Comparison of ENCODE assay signal across 9 mouse cellular contexts in genomic region chr5:90194831-90195230, GRCm38 (mm10). TPM values are rescaled to one million over a fixed set of nuclear protein-coding genes. Genes with fewer than 3 reads are reported as not detected.
DNase-seq lines count a peak whose midpoint lies in the region; ATAC-seq and TF ChIP-seq lines count a peak whose summit lies in the region.
"Had no signal": no experiment of that assay in that cellular context is flagged by ENCODE, and none has a peak within 500 bp of the region (broad histone marks: within the 10 kb centered on the region; RNA-seq: fewer than 3 reads in every experiment).

No protein-coding gene starts in this region.

- H3K27me3 ChIP-seq in liver, embryonic 12.5 days (replicated peaks), result no peaks in the 10 kb centered on the region
- no peaks in the 10 kb centered on the region for H3K27me3 ChIP-seq in forebrain, embryonic 12.5 days
- no peaks in the 10 kb centered on the region for H3K27me3 ChIP-seq in hindbrain, postnatal 0 days (ENCODE audit: insufficient read depth, low read length)
- H3K27me3 ChIP-seq: embryonic facial prominence, embryonic 15.5 days had no signal

- H3K4me3 ChIP-seq in liver, embryonic 12.5 days, result no peak overlapping the region
- no peak overlapping the region for H3K4me3 ChIP-seq in forebrain, embryonic 12.5 days (replicated peaks)
- no peak overlapping the region for H3K4me3 ChIP-seq in hindbrain, postnatal 0 days (ENCODE audit: low read length)
- H3K4me3 ChIP-seq: embryonic facial prominence, embryonic 15.5 days had no signal

- H3K4me2 ChIP-seq in liver, embryonic 12.5 days, result no peak overlapping the region
- H3K4me2 ChIP-seq in forebrain, embryonic 12.5 days, result no peak overlapping the region
- H3K4me2 ChIP-seq in hindbrain, postnatal 0 days (ENCODE audit: low read depth, low read length), result no peak overlapping the region
- H3K4me2 ChIP-seq: embryonic facial prominence, embryonic 15.5 days had no signal

- TF ChIP-seq CTCF in hindbrain, postnatal 0 days (IDR thresholded peaks at IDR 0.05; ENCODE audit: low read depth), result peak; percentile 84

- 21% methylated on average over 6 of the region's 6 CpGs for WGBS in liver, embryonic 12.5 days (ENCODE audit: insufficient replicate concordance)
- WGBS in forebrain, embryonic 12.5 days, result 28% methylated on average over 6 of the region's 6 CpGs
- 23% methylated on average over 6 of the region's 6 CpGs for WGBS in hindbrain, postnatal 0 days

- H3K9ac ChIP-seq in liver, embryonic 12.5 days, result no peak overlapping the region
- H3K9ac ChIP-seq in forebrain, embryonic 12.5 days, result no peak overlapping the region
- H3K9ac ChIP-seq in hindbrain, postnatal 0 days (replicated peaks; ENCODE audit: low read length), result no peak overlapping the region
- H3K9ac ChIP-seq: embryonic facial prominence, embryonic 15.5 days had no signal

- H3K4me1 ChIP-seq in liver, embryonic 12.5 days, result no peaks in the 10 kb centered on the region
- no peaks in the 10 kb centered on the region for H3K4me1 ChIP-seq in forebrain, embryonic 12.5 days
- no peaks in the 10 kb centered on the region for H3K4me1 ChIP-seq in hindbrain, postnatal 0 days (ENCODE audit: insufficient read depth, low read length)
- H3K4me1 ChIP-seq: embryonic facial prominence, embryonic 15.5 days had no signal

- H3K9me3 ChIP-seq in liver, embryonic 12.5 days (replicated peaks), result no peaks in the 10 kb centered on the region
- H3K9me3 ChIP-seq in forebrain, embryonic 12.5 days, result no peaks in the 10 kb centered on the region
- H3K9me3 ChIP-seq in hindbrain, postnatal 0 days (ENCODE audit: low read length), result no peaks in the 10 kb centered on the region
- H3K9me3 ChIP-seq: embryonic facial prominence, embryonic 15.5 days had no signal

- intact Hi-C loops in left cerebral cortex, postnatal 36 days (cut with DNase I), result loop anchor here (2.0 to 10.0 kb wide), 3 partner anchors 360 to 780 kb away; no protein-coding TSS in a partner anchor

- peak; percentile 40 for DNase-seq in liver
- DNase-seq in brain, adult 2 months (ENCODE audit: low read depth, low spot score), result peak; percentile 80
- DNase-seq in hindbrain, postnatal 0 days (ENCODE audit: low spot score), result peak; percentile 89
- DNase-seq in left cerebral cortex, postnatal 36 days (ENCODE audit: low spot score in 2 of 2), result peak; percentile 21 to 56
- DNase-seq in neural tube, embryonic 10.5 days (ENCODE audit: extremely low spot score, low spot score), result peak; percentile 46
- DNase-seq in spleen, postnatal 4 days (ENCODE audit: low spot score in 2 of 2), result no peak

- H3K36me3 ChIP-seq in liver, embryonic 12.5 days, result no peaks in the 10 kb centered on the region
- H3K36me3 ChIP-seq in forebrain, embryonic 12.5 days (replicated peaks), result no peaks in the 10 kb centered on the region
- no peaks in the 10 kb centered on the region for H3K36me3 ChIP-seq in hindbrain, postnatal 0 days (ENCODE audit: insufficient read depth, low read length)
- H3K36me3 ChIP-seq: embryonic facial prominence, embryonic 15.5 days had no signal

- no peak for ATAC-seq in liver, embryonic 12.5 days
- ATAC-seq in forebrain, embryonic 12.5 days (ENCODE audit: low FRiP score), result peak; percentile 41; the same call in 1 of the 2 replicates
- peak; percentile 80 for ATAC-seq in hindbrain, postnatal 0 days

- H3K27ac ChIP-seq in liver, embryonic 12.5 days, result no peak overlapping the region
- no peak overlapping the region for H3K27ac ChIP-seq in forebrain, embryonic 12.5 days
- H3K27ac ChIP-seq in hindbrain, postnatal 0 days, result no peak overlapping the region
- H3K27ac ChIP-seq: embryonic facial prominence, embryonic 15.5 days had no signal

RNA-seq across cellular contexts. Expression of gene Cox18, which starts 29.0 kb away (rescaled TPM):
- polyA plus RNA-seq in liver, embryonic 12.5 days (2016; fragmentation: Nextera tagmentation; extraction: Ambion mirVana), result 24.1 and 25.7 TPM in 2 replicates
- polyA plus RNA-seq in forebrain, embryonic 12.5 days (2016; fragmentation: Nextera tagmentation; extraction: Ambion mirVana), result 27.9 and 31.6 TPM in 2 replicates
- total RNA-seq in hindbrain, postnatal 0 days (2014; rRNA removed), result 65.1 and 87.5 TPM in 2 replicates
- 49.4 and 54.5 TPM in 2 replicates for polyA plus RNA-seq in hindbrain, postnatal 0 days (2015; fragmentation: Nextera tagmentation; extraction: Ambion mirVana)
- total RNA-seq in left cerebral cortex, postnatal 36 days (2021), result 10 to 100 TPM; 24.8 to 25.1 TPM

Comparison
In these comparisons a context has a peak if more than half of its experiments do, and no peak if none do; other contexts are left out.
1. DNase-seq: peak in liver (single experiment), brain, adult 2 months (single experiment), hindbrain, postnatal 0 days (single experiment), left cerebral cortex, postnatal 36 days (2 of 2) and neural tube, embryonic 10.5 days (single experiment); none in spleen, postnatal 4 days (0 of 2).